Mouse (Mus musculus): ENCODE results near the gene Gm20695. TPM values are rescaled to one million over a fixed set of nuclear protein-coding genes. Genes with fewer than 3 reads are reported as not detected.

Gene Gm20695
- polyA plus RNA-seq, 1 experiment from 2014 or later = 3.3 TPM

DNA sequence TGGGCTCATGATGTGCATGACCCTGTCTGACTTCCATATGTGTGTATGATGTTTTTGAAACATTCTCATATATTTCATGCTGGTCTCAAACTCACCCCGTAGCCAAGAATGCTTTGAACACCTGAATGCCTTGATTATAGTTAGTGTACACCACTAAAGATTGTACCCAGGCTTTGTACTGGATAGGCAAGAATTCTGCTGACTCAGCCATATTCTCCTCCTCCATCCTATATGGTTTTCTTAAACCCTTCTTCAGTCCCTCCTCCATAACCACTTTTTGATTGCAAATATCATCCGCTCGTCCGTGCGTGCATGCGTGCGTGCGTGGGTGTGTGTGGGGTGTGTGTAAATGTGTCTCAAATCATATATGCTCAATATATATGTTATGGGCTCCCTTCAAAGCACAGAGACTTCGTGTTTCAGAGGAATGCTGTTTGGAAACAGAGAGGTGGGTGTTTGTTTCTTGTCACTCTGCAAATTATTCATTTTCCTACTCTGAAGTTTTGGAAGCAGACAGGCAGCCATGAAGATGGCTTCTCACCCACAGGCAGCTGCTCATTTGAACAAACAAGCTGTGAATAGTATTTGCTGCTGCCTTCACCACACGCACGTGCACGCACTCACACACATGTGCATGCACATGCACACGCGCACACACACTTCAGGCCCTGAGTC is 7.3 kb downstream of the Gm20695 start:
- 95% methylated on average over 14 of the region's 14 CpGs for WGBS
- H3K36me3 ChIP-seq (ENCODE audit: control insufficient read depth, insufficient read depth) = peaks cover 6% of the 10 kb centered on the region; the same call in 1 of the 2 replicates
- no peak for ATAC-seq
- H3K9ac ChIP-seq (replicated peaks; ENCODE audit: low read depth, low read length) = no peak overlapping the region
- H3K4me3 ChIP-seq (replicated peaks; ENCODE audit: low read length) = no peak overlapping the region
- no peaks in the 10 kb centered on the region for H3K27me3 ChIP-seq (replicated peaks; ENCODE audit: control insufficient read depth, insufficient read depth, low read length)
- H3K27ac ChIP-seq (ENCODE audit: low read length) = no peak overlapping the region
- no peak overlapping the region for H3K4me2 ChIP-seq (ENCODE audit: low read length)
- H3K9me3 ChIP-seq (ENCODE audit: control insufficient read depth, low read length) = no peaks in the 10 kb centered on the region
- H3K4me1 ChIP-seq (replicated peaks; ENCODE audit: control insufficient read depth, insufficient read depth, low read length) = no peaks in the 10 kb centered on the region

DNA sequence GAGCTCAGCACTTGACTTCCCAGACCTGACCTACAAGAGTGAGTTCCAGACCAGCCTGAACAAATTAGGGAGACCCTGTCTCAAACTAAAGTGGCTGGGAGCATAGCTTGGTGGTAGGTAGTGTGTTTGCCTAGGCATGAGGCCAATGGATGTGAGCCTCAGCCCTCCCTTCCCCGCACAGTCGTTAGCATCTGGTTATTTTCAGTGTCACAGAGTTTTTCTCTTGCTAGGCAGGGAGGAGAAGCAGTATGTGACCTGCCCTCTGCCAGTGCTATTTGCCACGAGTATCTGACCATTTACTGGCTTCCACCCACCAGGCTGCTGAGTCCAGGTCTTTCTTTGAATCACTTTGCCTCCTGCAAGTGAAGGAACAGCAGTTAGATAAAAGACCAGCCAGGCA is 9.3 kb downstream of the Gm20695 start:
- no peak for ATAC-seq
- Histone ChIP-seq H3K9ac (replicated peaks; ENCODE audit: low read depth, low read length) (no peak overlapping the region), H3K36me3 (ENCODE audit: control insufficient read depth, insufficient read depth) (peaks cover 19% of the 10 kb centered on the region; the same call in 1 of the 2 replicates), H3K4me1 (replicated peaks; ENCODE audit: control insufficient read depth, insufficient read depth, low read length) (no peaks in the 10 kb centered on the region), H3K27me3 (replicated peaks; ENCODE audit: control insufficient read depth, insufficient read depth, low read length) (no peaks in the 10 kb centered on the region), H3K4me3 (replicated peaks; ENCODE audit: low read length) (no peak overlapping the region), H3K9me3 (ENCODE audit: control insufficient read depth, low read length) (no peaks in the 10 kb centered on the region), H3K4me2 (ENCODE audit: low read length) (no peak overlapping the region), H3K27ac (ENCODE audit: low read length) (no peak overlapping the region)
- WGBS = 77% methylated on average over 3 of the region's 3 CpGs

DNA sequence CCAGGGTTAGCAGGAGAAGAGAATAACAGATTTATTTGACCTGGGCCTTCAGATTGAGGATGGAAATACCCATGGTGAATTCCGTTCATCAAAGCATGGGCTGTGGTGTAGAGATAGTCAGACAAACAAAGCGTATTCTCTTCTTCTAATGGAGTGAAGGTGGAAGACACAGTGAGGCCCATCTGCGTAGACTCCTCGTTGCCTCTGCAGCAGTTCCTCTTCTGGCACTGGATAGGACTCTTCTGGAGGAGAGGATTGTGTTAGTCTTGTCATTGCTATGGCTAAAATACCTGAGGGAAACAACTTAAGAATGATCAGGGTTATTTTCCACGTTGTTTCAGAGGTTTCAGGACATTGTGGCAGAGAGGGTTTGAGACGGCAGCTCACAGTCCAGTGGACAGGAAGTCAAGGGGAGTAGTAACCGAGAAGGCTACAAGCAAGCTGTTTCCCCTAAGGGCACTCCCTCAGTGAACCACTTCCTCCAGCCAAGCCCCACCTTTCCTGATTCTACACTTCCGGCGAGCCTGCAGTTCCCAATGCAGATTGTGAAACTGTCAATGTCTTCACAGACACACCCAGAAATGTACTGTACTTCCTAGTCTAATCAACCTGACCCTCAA is 10.8 kb downstream of the Gm20695 start:
- no peak overlapping the region for H3K9ac ChIP-seq (replicated peaks; ENCODE audit: low read depth, low read length)
- no peaks in the 10 kb centered on the region for H3K9me3 ChIP-seq (ENCODE audit: control insufficient read depth, low read length)
- no peak overlapping the region for H3K4me3 ChIP-seq (replicated peaks; ENCODE audit: low read length)
- no peaks in the 10 kb centered on the region for H3K4me1 ChIP-seq (replicated peaks; ENCODE audit: control insufficient read depth, insufficient read depth, low read length)
- H3K4me2 ChIP-seq (ENCODE audit: low read length) = no peak overlapping the region
- no peak for ATAC-seq
- H3K27me3 ChIP-seq (replicated peaks; ENCODE audit: control insufficient read depth, insufficient read depth, low read length) = no peaks in the 10 kb centered on the region
- H3K36me3 ChIP-seq (ENCODE audit: control insufficient read depth, insufficient read depth) = peaks cover 19% of the 10 kb centered on the region
- WGBS = 89% methylated on average over 9 of the region's 9 CpGs
- H3K27ac ChIP-seq (ENCODE audit: low read length) = no peak overlapping the region

DNA sequence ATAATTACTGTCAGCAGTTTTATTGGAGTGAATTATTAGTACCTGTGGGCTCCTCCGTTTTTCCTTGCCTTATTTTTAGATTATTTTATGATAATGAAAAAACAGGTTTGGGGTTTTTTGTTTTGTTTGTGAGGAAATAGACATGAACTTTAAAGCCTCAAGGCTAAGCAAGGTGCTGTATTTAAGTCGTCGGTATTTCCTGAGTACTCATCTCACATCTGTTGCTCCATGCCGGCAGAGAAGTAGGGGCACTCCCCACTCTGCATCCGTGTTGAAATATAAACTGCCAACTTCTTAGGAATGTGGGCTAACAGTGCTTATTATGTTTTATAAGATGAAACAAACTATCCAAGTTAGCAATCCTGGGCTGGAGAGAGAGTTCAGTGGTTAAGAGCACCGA is 11.6 kb downstream of the Gm20695 start:
- 88% methylated on average over 6 of the region's 6 CpGs for WGBS
- Histone ChIP-seq H3K4me1 (replicated peaks; ENCODE audit: control insufficient read depth, insufficient read depth, low read length) (no peaks in the 10 kb centered on the region), H3K36me3 (ENCODE audit: control insufficient read depth, insufficient read depth) (peaks cover 26% of the 10 kb centered on the region), H3K9me3 (ENCODE audit: control insufficient read depth, low read length) (no peaks in the 10 kb centered on the region), H3K27ac (ENCODE audit: low read length) (no peak overlapping the region), H3K4me3 (replicated peaks; ENCODE audit: low read length) (no peak overlapping the region), H3K4me2 (ENCODE audit: low read length) (no peak overlapping the region), H3K9ac (replicated peaks; ENCODE audit: low read depth, low read length) (no peak overlapping the region), H3K27me3 (replicated peaks; ENCODE audit: control insufficient read depth, insufficient read depth, low read length) (no peaks in the 10 kb centered on the region)
- no peak for ATAC-seq

DNA sequence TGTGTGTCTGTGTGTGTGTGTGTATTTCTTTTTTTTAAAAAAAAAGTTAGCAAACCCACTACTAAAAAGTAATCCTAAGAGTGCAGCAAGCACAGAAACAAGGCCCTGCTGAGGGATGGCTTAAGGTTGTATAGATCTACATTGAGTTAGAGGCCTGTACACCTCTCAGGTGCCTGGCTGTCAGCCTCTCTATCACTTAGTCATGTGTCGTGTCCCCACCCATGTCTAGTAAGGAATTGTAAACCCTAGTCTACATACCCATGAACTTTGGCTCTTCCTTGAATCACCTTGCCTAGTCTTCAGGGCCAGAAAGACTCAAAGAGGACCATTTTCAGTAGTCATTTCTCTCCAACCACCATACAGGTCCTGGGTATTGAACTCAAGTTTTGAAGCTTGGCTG is 12.1 kb downstream of the Gm20695 start:
- Histone ChIP-seq H3K27me3 (replicated peaks; ENCODE audit: control insufficient read depth, insufficient read depth, low read length) (no peaks in the 10 kb centered on the region), H3K36me3 (ENCODE audit: control insufficient read depth, insufficient read depth) (peaks cover 29% of the 10 kb centered on the region), H3K9ac (replicated peaks; ENCODE audit: low read depth, low read length) (no peak overlapping the region), H3K27ac (ENCODE audit: low read length) (no peak overlapping the region), H3K4me3 (replicated peaks; ENCODE audit: low read length) (no peak overlapping the region), H3K4me2 (ENCODE audit: low read length) (no peak overlapping the region), H3K9me3 (ENCODE audit: control insufficient read depth, low read length) (no peaks in the 10 kb centered on the region), H3K4me1 (replicated peaks; ENCODE audit: control insufficient read depth, insufficient read depth, low read length) (no peaks in the 10 kb centered on the region)
- WGBS = 92% methylated on average over 1 of the region's 1 CpGs
- ATAC-seq = no peak

DNA sequence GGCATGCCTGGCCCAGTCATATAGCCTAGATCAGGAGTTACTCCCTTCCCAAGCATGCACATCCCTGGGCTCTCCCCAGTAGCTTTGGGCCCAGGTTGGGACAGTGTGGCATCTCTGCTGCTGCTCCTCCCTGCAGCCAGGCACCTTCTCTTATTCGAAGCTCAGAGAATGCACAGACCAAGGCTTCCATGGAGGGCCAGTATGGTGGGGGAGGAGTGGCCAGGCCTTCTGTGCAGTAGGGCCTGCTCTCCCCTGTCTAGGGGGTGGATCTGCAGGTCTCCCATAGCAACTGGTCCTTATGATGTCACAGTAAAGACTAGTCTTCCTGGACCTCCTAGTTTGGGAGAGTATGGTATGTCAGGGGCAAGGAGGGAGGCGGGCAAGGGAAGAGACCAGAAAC is 23.0 kb downstream of the Gm20695 start:
- Histone ChIP-seq H3K4me1 (replicated peaks; ENCODE audit: control insufficient read depth, insufficient read depth, low read length) (peaks cover 15% of the 10 kb centered on the region), H3K27me3 (replicated peaks; ENCODE audit: control insufficient read depth, insufficient read depth, low read length) (no peaks in the 10 kb centered on the region), H3K4me2 (ENCODE audit: low read length) (no peak overlapping the region), H3K9me3 (ENCODE audit: control insufficient read depth, low read length) (no peaks in the 10 kb centered on the region), H3K4me3 (replicated peaks; ENCODE audit: low read length) (no peak overlapping the region), H3K36me3 (ENCODE audit: control insufficient read depth, insufficient read depth) (peaks cover 11% of the 10 kb centered on the region), H3K27ac (ENCODE audit: low read length) (no peak overlapping the region), H3K9ac (replicated peaks; ENCODE audit: low read depth, low read length) (no peak overlapping the region)
- 71% methylated on average over 2 of the region's 2 CpGs for WGBS
- ATAC-seq = no peak

DNA sequence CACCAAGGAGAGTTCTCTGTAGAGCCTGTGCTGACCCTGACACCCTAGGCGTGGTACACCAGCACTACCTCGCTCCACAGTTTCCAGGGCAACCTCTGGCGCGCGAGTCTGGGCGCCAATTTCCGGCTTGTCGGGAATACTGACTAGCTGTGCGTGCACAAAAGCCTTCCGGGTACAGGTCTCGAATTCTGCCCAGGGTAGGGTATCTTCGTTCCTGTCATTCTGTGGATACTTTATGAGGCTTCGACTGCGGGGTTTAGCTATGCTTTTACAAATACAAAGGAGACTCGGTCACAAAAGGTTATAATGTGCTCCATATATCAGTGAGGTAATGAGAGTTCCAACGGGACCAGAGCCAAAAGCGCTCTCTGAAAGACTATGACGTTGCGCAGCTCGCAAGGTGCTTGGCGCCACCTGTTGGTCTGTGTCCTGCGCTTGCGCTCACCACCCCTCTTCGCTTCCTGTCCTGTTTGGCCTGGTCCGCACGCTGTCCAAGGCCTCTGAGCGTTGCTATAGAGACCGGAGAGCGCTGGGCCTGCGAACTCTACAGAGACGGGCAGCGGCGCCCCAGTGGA is 24.2 kb downstream of the Gm20695 start, which contains the start of the genes 1700037C18Rik and Cluap1:
1700037C18Rik (minus strand) TSS at position 153 of the 575 bp plus-strand sequence.
Cluap1 (plus strand) TSS at position 265 of the 575 bp plus-strand sequence.
- WGBS = 0% methylated on average over 33 of the region's 33 CpGs
- H3K4me1 ChIP-seq (replicated peaks; ENCODE audit: control insufficient read depth, insufficient read depth, low read length) = peaks cover 15% of the 10 kb centered on the region
- ATAC-seq = peak; percentile 95

DNA sequence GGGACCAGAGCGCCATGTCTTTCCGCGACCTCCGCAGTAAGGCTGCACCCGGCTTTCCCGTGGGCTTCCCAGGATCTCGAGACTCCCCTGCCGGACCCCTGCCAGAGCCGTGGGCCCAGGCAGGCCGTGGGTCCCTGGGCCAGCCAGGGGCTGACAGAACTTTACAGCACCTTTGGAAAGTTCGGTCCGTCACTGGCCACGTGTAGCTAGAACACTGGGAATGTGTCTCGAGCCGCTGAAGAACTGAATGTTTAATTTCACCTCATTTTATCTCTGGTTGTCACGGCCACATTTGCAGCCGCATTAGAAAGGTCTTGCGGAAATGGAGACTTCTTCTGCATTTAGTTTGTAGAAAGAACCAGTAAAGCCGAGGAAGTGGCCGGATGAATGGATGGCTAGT is 24.7 kb downstream of the Gm20695 start:
- 6% methylated on average over 20 of the region's 20 CpGs for WGBS
- H3K4me3 ChIP-seq (replicated peaks; ENCODE audit: low read length) = peak overlapping the region; percentile 75
- peaks cover 15% of the 10 kb centered on the region for H3K4me1 ChIP-seq (replicated peaks; ENCODE audit: control insufficient read depth, insufficient read depth, low read length)
- no peaks in the 10 kb centered on the region for H3K9me3 ChIP-seq (ENCODE audit: control insufficient read depth, low read length)
- H3K4me2 ChIP-seq (ENCODE audit: low read length) = peak overlapping the region; percentile 79
- H3K36me3 ChIP-seq (ENCODE audit: control insufficient read depth, insufficient read depth) = peaks cover 20% of the 10 kb centered on the region
- peak overlapping the region; percentile 79 for H3K27ac ChIP-seq (ENCODE audit: low read length)
- no peaks in the 10 kb centered on the region for H3K27me3 ChIP-seq (replicated peaks; ENCODE audit: control insufficient read depth, insufficient read depth, low read length)
- H3K9ac ChIP-seq (replicated peaks; ENCODE audit: low read depth, low read length) = peak overlapping the region; percentile 79
- no peak for ATAC-seq

More for the DNA sequence above, 24.2 kb downstream of the Gm20695 start, which contains the start of the genes 1700037C18Rik and Cluap1:
- Histone ChIP-seq H3K4me3 (replicated peaks; ENCODE audit: low read length) (peak within 1 kb of the TSS; percentile 75), H3K4me2 (ENCODE audit: low read length) (peak within 1 kb of the TSS; percentile 79), H3K27me3 (replicated peaks; ENCODE audit: control insufficient read depth, insufficient read depth, low read length) (no peaks in the 10 kb centered on the region), H3K27ac (ENCODE audit: low read length) (peak within 1 kb of the TSS; percentile 79), H3K9me3 (ENCODE audit: control insufficient read depth, low read length) (no peaks in the 10 kb centered on the region), H3K36me3 (ENCODE audit: control insufficient read depth, insufficient read depth) (peaks cover 19% of the 10 kb centered on the region), H3K9ac (replicated peaks; ENCODE audit: low read depth, low read length) (peak within 1 kb of the TSS; percentile 79)

DNA sequence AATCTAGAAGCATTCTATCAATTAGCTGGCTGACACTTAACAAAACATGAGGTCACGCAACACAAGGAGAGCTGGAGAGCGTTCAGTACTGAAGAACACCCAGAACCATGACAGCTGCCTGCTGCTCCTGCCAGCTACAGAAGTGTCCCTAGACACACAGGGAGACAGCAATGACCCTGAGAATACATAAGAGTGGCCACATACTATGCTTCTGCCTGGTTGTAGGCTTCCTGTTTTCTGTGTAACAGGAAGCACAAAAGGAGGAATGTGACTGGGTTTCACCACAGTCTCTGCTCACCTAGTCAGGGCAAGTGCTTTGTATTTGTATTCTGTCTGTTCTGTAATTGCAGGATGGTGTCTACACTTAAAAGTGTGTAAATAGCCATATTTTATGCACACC is 36.3 kb downstream of the Gm20695 start:
- H3K4me1 ChIP-seq (replicated peaks; ENCODE audit: control insufficient read depth, insufficient read depth, low read length) = no peaks in the 10 kb centered on the region
- ATAC-seq = no peak
- H3K36me3 ChIP-seq (ENCODE audit: control insufficient read depth, insufficient read depth) = peaks cover 30% of the 10 kb centered on the region
- H3K9me3 ChIP-seq (ENCODE audit: control insufficient read depth, low read length) = no peaks in the 10 kb centered on the region
- H3K4me3 ChIP-seq (replicated peaks; ENCODE audit: low read length) = no peak overlapping the region
- no peaks in the 10 kb centered on the region for H3K27me3 ChIP-seq (replicated peaks; ENCODE audit: control insufficient read depth, insufficient read depth, low read length)
- H3K9ac ChIP-seq (replicated peaks; ENCODE audit: low read depth, low read length) = no peak overlapping the region
- WGBS = 86% methylated on average over 2 of the region's 2 CpGs
- no peak overlapping the region for H3K27ac ChIP-seq (ENCODE audit: low read length)
- H3K4me2 ChIP-seq (ENCODE audit: low read length) = no peak overlapping the region

Data from forebrain, embryonic 16.5 days (tissue).